Comparison of ENCODE assay signal across 8 mouse cellular contexts in the genomic region with DNA sequence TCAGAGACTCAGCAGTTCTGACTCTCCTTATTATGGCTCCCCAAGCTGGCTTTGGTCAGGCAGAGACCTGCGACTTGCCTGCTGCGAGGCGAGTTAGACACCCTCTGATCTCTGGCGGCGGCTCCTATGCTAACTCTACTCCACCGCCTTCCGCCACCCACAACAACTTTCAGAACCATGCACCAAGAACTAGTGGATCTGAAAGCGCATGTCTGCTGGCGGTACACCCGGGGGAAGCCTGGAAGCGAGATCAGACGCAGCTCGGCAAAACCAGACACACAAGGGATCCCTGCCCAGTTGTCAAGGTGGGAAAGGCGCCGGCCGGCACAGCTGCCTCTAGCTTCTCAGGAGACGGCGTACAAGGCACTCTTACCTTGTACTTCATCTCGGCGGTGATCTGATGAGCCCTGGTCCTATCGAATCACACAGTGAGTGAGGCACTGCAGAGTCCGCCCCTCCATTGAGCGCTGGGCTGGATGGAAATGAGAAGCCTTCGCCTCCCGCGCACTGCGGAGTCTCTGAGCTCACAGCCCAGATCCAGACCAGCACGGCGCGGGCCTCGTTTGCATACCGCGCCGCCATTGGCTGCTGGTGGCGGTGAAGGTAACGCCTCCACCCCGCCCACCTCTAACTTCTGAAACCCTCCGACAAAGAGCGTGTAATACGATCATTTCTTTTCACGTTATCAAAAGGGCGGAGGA.
DNase-seq lines count a peak whose midpoint lies in the region; ATAC-seq and TF ChIP-seq lines count a peak whose summit lies in the region.

No protein-coding gene starts in this region.

- H3K27ac ChIP-seq in cortical plate, adult 2 months (ENCODE audit: insufficient read depth, low read length): peak overlapping the region; percentile 91

- peak; percentile 98 for TF ChIP-seq POLR2A in cortical plate, adult 2 months (IDR thresholded peaks at IDR 0.05; ENCODE audit: extremely low read depth, insufficient read depth, low read length)

- ATAC-seq in megakaryocyte, adult 5-6 weeks (ENCODE audit: poor library complexity, severe bottlenecking): peak; percentile 97

- peaks cover 3% of the 10 kb centered on the region; the same call in 1 of the 2 replicates for H3K4me1 ChIP-seq in cortical plate, adult 2 months (ENCODE audit: control insufficient read depth, insufficient read depth, low read length)

- peak overlapping the region; percentile 76 for H3K4me3 ChIP-seq in cortical plate, adult 2 months (ENCODE audit: insufficient read depth, low read length)

- DNase-seq in adipocyte (ENCODE audit: low spot score): peak; percentile 87
- peak; percentile 79 to 86 for DNase-seq in gastrocnemius, adult 8-10 months (ENCODE audit: low spot score in 2 of 2)
- peak; percentile 72 for DNase-seq in hindlimb bud, embryonic 11.5 days (ENCODE audit: extremely low spot score, low read depth, low spot score)
- peak; percentile 84 to 91 for DNase-seq in left cerebral cortex, adult 8-10 months (ENCODE audit: low spot score in 2 of 2)
- peak; percentile 96 for DNase-seq in right cerebral cortex, adult 18-20 months
- peak; percentile 92 for DNase-seq in urinary bladder, adult 2 months (ENCODE audit: low spot score)

- TF ChIP-seq CTCF in cortical plate, adult 2 months (IDR thresholded peaks at IDR 0.05; ENCODE audit: extremely low read depth, insufficient read depth, low read length): no peak

Comparison
In these comparisons a context has a peak if more than half of its experiments do, and no peak if none do; other contexts are left out.
1. Peak in every context shown above with its lines: DNase-seq, ATAC-seq, H3K4me3 ChIP-seq and H3K27ac ChIP-seq.